Mouse (Mus musculus) layer of hippocampus, adult 9-11 months (tissue): ENCODE results near the gene Syne1.

Experiments
- DNase-seq: peaks from one replicate; pipeline ENCODE4 v3.0.0; 2022

Syne1 gene

DNA sequence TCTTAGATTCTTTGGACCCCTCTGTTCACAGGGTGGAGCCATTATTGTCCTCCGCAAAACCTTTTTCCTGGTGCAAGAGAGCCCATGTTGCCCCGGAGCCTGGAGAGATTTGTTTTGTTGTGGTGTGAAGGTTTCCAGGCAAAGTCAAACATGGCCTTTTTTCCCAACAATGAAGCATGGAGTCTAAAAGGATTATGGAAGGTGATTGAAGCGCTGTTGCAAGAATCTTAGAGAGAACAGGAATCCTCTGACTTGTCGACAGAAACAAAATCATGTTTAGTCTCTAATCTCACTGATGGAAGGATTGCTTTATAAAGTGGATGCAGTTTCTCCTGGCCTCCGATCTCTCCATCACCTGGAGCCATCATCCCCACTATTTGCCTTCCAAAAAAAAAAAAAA, at the start of gene Syne1:
Syne1 (minus strand) TSS at position 101 of the 400 bp plus-strand sequence.
- no peak for DNase-seq

- DNase-seq, result peak; percentile 50
Measured at GRCm38 (mm10) chr10:5600123-5600522, 48.8 kb upstream of the Syne1 start.

DNA sequence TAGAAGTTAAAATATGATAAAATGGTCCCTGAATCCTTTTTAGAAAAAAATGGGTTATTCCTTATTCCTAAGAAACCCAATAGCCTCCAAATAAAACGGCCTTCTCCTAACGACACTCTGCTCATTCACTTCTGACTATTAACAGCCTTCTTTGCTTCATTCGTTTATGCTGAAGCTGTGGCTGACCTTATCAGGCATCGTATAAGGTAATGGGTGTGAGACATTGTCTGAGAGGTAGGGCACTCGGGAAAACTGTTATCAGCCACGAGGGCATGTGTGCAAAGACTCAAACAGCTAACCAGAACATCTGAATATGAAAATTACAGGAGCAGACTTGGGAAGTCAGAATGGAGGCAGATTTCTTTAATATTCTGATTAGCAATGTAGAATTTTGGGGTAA, 45.3 kb upstream of the Syne1 start:
- DNase-seq, result no peak

DNA sequence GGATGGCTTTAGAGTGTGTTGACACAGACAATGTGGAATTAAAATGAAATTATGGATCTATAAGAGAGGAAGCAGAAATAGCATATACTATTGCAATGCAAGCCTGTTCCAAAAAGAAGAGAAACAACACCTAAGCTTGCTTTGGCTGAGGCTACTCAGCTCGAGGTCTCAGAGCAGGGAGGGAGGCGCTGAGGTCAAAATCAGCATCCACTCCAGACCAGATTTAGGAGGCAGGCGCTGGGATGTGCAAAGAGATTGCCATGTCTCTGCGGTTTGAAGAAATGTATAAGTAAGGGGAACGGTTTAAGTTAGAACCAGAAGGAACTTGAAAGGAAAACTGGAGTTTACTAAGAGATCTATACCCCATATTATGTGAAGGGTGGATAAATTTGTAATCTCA, 43.2 kb upstream of the Syne1 start:
- no peak for DNase-seq

- no peak for DNase-seq
Measured at GRCm38 (mm10) chr10:5593464-5593863, 42.2 kb upstream of the Syne1 start, which contains the start of gene Myct1. Gene Myct1 (plus strand): TSS chr10:5593775.

GRCm38 (mm10) chr10:5591996-5592395, 40.7 kb upstream of the Syne1 start:
- no peak for DNase-seq

- no peak for DNase-seq
Measured at GRCm38 (mm10) chr10:5591061-5591460, 39.8 kb upstream of the Syne1 start.

DNA sequence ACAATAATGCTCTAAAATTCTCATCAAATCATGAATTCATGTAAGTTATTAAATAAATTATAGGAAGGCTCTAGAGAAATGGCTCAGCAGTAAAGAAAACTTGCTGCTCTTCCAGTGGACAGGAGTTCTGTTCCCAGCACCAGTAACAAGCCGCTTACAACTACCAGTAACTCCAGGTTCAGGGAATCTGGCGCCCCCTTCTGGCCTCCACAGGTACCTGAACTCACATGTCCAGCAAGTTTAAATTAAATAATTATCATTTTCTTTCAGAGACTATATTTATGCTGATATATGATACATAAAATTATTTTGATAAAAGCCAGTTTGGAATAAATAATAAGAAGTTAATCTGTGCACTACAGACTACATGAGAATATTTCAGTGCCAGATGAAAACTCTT, 22.0 kb upstream of the Syne1 start:
- no peak for DNase-seq

DNA sequence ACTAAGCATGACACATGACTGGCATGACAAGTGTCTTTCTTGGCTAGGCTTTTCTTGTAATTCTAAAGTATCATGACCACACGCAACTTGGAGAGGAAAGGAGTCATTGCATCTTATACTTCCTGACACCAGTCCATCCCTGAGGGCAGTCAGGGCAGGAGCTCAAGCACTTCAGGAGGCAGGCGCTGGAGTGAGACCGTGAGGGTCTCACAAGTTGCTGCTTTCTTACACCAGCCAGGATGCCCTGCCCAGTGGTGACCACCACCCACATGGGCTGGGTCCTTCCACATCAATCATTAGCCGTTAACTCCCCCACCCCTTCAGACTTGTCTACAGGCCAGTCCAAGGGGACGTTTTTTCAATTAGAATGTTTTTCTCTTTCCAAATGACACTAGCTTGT, 20.1 kb upstream of the Syne1 start:
- no peak for DNase-seq

DNA sequence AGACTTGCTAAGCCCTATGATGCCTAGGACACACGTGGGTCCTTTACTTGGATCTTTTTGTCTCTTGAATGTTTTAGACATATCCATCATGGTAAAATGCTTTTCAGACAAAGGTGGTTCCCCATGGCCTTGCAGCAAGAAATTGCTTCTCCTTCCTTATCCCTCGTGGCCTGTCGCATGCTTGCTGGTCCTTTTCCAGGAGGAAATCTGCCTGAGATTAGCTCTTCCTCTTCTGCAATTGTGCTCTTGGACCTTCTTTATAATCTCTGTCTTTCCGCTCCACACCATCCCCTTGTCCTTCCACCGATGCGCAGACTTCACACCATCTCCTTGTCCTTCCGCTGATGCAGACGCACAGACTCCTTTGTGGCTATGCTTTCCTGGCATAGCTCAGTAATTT, 18.8 kb upstream of the Syne1 start:
- no peak for DNase-seq

DNA sequence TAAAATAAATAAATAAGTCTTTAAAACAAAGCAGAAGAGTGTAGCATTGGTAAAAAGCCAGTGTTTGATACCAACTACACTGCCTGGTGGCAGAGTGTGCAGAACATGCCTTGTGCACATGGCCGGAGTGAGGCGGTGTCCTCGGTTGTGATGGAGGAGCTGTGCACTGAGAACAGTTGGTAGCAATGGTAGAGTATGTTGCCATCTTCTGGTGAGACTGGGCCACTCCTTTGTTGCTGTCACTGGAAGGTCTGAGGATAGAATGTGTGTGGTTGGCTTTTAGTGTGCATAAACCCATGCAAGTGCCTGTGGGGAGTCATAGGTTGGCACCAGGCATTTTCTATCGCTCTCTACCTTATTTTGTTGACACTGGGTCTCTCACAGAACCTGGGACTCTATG, 17.7 kb upstream of the Syne1 start:
- DNase-seq, result no peak

- no peak for DNase-seq
Measured at GRCm38 (mm10) chr10:5561706-5562105, 10.4 kb upstream of the Syne1 start.

DNA sequence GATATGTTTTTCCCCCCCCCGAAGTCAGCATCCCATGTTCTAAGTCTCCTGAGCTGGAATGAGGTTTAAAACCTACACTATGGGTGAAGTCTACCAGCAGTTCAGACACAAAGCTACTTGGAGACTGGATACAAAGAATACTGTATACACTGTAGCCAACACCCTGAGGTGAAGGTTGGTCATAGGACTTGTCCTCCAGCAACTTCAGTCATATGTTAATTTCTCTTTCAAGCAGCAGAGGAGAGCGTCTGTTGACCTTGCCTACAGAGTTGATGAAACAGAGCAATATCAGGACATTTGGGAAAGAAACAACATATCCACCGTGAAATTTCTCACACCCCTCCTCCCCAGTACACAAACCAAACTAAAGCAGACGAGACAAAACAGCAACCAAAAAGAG, 9.2 kb upstream of the Syne1 start:
- no peak for DNase-seq

- DNase-seq, result no peak
Measured at GRCm38 (mm10) chr10:5558808-5559207, 7.5 kb upstream of the Syne1 start.

DNA sequence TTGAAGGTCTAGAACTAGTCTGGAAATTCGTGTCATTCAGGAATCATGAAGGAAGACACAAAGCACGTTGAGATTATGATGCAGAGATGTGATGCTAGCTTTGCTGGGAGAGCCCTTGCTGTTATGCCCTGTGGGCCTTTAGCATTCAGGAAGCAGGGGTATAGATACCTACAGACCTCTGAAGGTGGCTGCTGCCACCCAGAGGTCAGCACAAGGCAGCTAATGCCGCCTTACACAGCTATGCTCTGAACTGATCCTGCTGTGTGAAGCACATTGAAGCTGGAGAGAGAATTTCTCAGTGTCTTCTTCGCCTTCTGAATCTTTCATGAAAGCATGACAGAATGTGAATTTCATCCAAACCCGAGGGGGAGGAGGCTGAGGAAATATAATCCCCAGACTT, 3.7 kb upstream of the Syne1 start:
- DNase-seq, result peak; percentile 15

- DNase-seq, result peak; percentile 60
Measured at GRCm38 (mm10) chr10:5550168-5551021, 887 bp downstream of the Syne1 start.

- DNase-seq, result no peak
Measured at GRCm38 (mm10) chr10:5549871-5550167, 1.5 kb downstream of the Syne1 start.

- no peak for DNase-seq
Measured at GRCm38 (mm10) chr10:5548651-5549050, 2.6 kb downstream of the Syne1 start.

DNA sequence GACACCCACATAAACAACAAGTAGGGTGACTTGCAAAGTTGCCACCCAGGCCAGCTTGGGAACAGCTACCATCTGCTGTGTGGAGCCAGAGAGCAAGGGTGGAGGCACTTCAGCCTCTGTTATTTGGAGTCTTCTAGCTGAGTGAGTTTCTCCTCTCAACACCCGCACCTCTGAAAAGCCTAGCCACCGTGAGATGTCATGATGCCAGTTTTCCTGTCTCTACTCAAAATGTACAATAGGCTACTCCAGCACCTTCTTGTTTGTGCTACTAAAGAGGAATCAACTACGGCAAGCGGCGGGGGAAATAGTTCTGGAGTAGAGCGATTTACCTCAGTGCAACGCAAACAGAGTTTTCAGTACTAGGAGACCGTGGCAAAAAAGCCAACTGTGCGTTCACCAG, 3.5 kb downstream of the Syne1 start:
- DNase-seq, result no peak

- no peak for DNase-seq
Measured at GRCm38 (mm10) chr10:5546428-5546827, 4.9 kb downstream of the Syne1 start.

- DNase-seq, result peak; percentile 72
Measured at GRCm38 (mm10) chr10:5528284-5528683, 23.0 kb downstream of the Syne1 start.

GRCm38 (mm10) chr10:5527634-5528033, 23.6 kb downstream of the Syne1 start:
- DNase-seq, result no peak

GRCm38 (mm10) chr10:5522904-5523303, 28.4 kb downstream of the Syne1 start:
- DNase-seq, result no peak

DNA sequence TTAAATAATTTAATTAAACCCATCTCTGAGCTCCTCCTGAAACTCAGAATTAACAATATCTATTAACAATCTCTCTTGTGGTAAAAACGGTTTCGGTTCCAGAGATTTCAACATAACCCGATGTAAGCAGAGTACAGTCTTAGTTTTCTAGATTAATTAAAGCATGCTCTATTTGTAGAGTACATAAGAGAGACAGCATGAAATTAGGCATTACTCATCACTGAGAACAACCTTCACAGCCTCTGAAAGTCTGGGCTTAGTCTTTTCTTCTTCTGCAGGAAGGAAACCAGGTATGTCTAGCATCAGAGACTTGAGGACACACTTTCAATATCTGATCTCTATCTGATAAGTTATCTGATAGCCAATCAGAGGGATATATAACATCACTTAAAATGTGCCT, 29.0 kb downstream of the Syne1 start:
- DNase-seq, result no peak

DNA sequence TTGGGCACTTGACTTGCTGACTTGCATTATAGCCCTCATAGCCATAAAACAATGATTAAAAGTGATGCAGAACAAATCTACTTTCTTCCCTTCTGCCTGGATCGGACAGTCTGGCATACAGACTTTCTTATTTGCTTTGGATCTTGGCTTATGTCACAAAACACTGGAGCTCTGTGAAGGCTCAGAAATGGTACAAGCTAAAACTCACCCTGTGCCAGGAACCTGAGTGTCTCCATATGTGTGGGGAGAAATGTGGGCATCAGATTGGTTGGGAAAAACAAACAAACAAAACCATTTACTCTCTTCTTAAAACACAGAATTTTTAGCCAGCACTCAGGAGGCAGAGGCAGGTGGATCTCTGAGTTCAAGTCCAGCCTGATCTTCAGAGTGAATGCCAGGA, 30.6 kb downstream of the Syne1 start:
- DNase-seq, result no peak
